Comparison of ENCODE assay signal across 19 mouse cellular contexts in genomic region chr1:63126206-63126605, GRCm38 (mm10). TPM values are rescaled to one million over a fixed set of nuclear protein-coding genes. Genes with fewer than 3 reads are reported as not detected.
DNase-seq lines count a peak whose midpoint lies in the region; ATAC-seq and TF ChIP-seq lines count a peak whose summit lies in the region.
"Had no signal": no experiment of that assay in that cellular context is flagged by ENCODE, and none has a peak within 500 bp of the region (broad histone marks: within the 10 kb centered on the region; RNA-seq: fewer than 3 reads in every experiment).

No protein-coding gene starts in this region.

- intact Hi-C loops in left cerebral cortex, postnatal 36 days (cut with DNase I) = no loop called here

- H3K9ac ChIP-seq in MEL (ENCODE audit: control insufficient read depth, low read depth, low read length, poor library complexity, severe bottlenecking) = no peak overlapping the region
- H3K9ac ChIP-seq: embryonic facial prominence, embryonic 13.5 days; forebrain, embryonic 13.5 days; heart, embryonic 15.5 days; hindbrain, embryonic 15.5 days had no signal

- H3K27ac ChIP-seq in MEL (ENCODE audit: control insufficient read depth, low read depth, low read length) = no peak overlapping the region
- H3K27ac ChIP-seq: embryonic facial prominence, embryonic 13.5 days; forebrain, embryonic 13.5 days; heart, adult 2 months; heart, embryonic 15.5 days; hindbrain, embryonic 10.5 days; hindbrain, embryonic 15.5 days had no signal

- TF ChIP-seq RAD21 in MEL (IDR thresholded peaks at IDR 0.05; ENCODE audit: low read depth, low read length) = no peak

- TF ChIP-seq CTCF in MEL (IDR thresholded peaks at IDR 0.05 in 2 of 3, conservative IDR thresholded peaks at IDR 0.05 in 1 of 3; ENCODE audit: control insufficient read depth in 1 of 3, insufficient read depth in 1 of 3, low read depth in 2 of 3, low read length in 3 of 3, poor library complexity in 1 of 3, severe bottlenecking in 1 of 3) = no peak
- TF ChIP-seq CTCF in brain, embryonic 14.5 days (IDR thresholded peaks at IDR 0.05; ENCODE audit: borderline replicate concordance, extremely low read depth, insufficient read depth, insufficient read length) = no peak

- peak; percentile 41 for ATAC-seq in megakaryocyte progenitor cell, adult 5-6 weeks (replicated peaks; ENCODE audit: poor library complexity)
- no peak for ATAC-seq in activated CD4-positive, CD25-positive, alpha-beta regulatory T cell, adult 4 months
- ATAC-seq: forebrain, embryonic 13.5 days; intestine, embryonic 16.5 days had no signal

- no peak for TF ChIP-seq EP300 in MEL (IDR thresholded peaks at IDR 0.05; ENCODE audit: low read depth in 1 of 2, low read length in 2 of 2)

- TF ChIP-seq POLR2A in MEL (IDR thresholded peaks at IDR 0.05; ENCODE audit: control insufficient read depth in 1 of 2, insufficient read depth in 1 of 2, low read depth in 1 of 2, low read length in 2 of 2, poor library complexity in 1 of 2) = no peak
- no peak for TF ChIP-seq POLR2A in brain, embryonic 14.5 days (IDR thresholded peaks at IDR 0.05; ENCODE audit: borderline replicate concordance, extremely low read depth, insufficient read depth, insufficient read length, poor library complexity, severe bottlenecking)

- H3K4me1 ChIP-seq in MEL (ENCODE audit: control insufficient read depth in 1 of 2, insufficient read depth in 2 of 2, low read length in 2 of 2) = peaks cover 8 to 11% of the 10 kb centered on the region in 2 experiments

- H3K9me3 ChIP-seq in MEL (replicated peaks; ENCODE audit: insufficient read depth, low read length) = no peaks in the 10 kb centered on the region
- H3K9me3 ChIP-seq: embryonic facial prominence, embryonic 13.5 days; forebrain, embryonic 13.5 days; heart, embryonic 15.5 days; hindbrain, embryonic 15.5 days had no signal

- H3K79me2 ChIP-seq in MEL (ENCODE audit: control insufficient read depth, insufficient read depth, low read length, poor library complexity) = peaks cover 1% of the 10 kb centered on the region; the same call in 1 of the 2 replicates

- no peak overlapping the region for H3K4me3 ChIP-seq in MEL (ENCODE audit: control insufficient read depth in 1 of 2, insufficient read depth in 1 of 2, low read depth in 2 of 2, low read length in 2 of 2)
- H3K4me3 ChIP-seq: embryonic facial prominence, embryonic 13.5 days; forebrain, embryonic 13.5 days; heart, adult 2 months; heart, embryonic 15.5 days; hindbrain, embryonic 10.5 days; hindbrain, embryonic 15.5 days had no signal

- peaks cover 10 to 18% of the 10 kb centered on the region in 2 experiments; a peak in 3 of 4 replicates for H3K36me3 ChIP-seq in MEL (ENCODE audit: control insufficient read depth in 1 of 2, insufficient read depth in 2 of 2, low read length in 2 of 2)

- H3K27me3 ChIP-seq in MEL (ENCODE audit: control insufficient read depth in 1 of 2, insufficient read depth in 2 of 2, low read length in 2 of 2) = no peaks in the 10 kb centered on the region
- H3K27me3 ChIP-seq: embryonic facial prominence, embryonic 13.5 days; forebrain, embryonic 13.5 days; heart, embryonic 15.5 days; hindbrain, embryonic 15.5 days had no signal

- DNase-seq in left cerebral cortex, postnatal 36 days (ENCODE audit: low spot score in 2 of 2) = peak; percentile 11 to 14
- no peak for DNase-seq in left cerebral cortex, adult 9 months (ENCODE audit: low spot score in 2 of 2)
- no peak for DNase-seq in MEL (ENCODE audit: low read depth, low spot score)
- DNase-seq in brain, embryonic 14.5 days (ENCODE audit: low read depth) = peak; percentile 4
- DNase-seq in layer of hippocampus, postnatal 36 days = no peak
- DNase-seq: adrenal gland, postnatal 14 days; cerebellum, adult 11 months; cerebellum, adult 9-10 months; cerebellum, postnatal 25 days; gastrocnemius, postnatal 10 days; heart, adult 2 months had no signal

TF ChIP-seq in MEL, 35 proteins besides CTCF, POLR2A, EP300 and RAD21:
- no peak for TF ChIP-seq ZNF384 (IDR thresholded peaks at IDR 0.05; ENCODE audit: low read depth, low read length)
- 0 out of 2 replicates have a peak, but pooled peaks have one; percentile 32 for TF ChIP-seq GATA1 (IDR thresholded peaks at IDR 0.05; ENCODE audit: low read depth, low read length)

RNA-seq across cellular contexts. Expression of gene Ino80d, which starts 11.7 kb away (rescaled TPM):
- total RNA-seq in left cerebral cortex, postnatal 36 days (2021) = 10 to 100 TPM; 27.4 to 35.7 TPM
- total RNA-seq in MEL (2012; rRNA removed) = 4.0 and 4.3 TPM in 2 replicates
- polyA plus RNA-seq in MEL (2012; ENCODE audit: insufficient read depth in 1 of 2, insufficient read length in 2 of 2, low read depth in 1 of 2, low replicate concordance in 2 of 2, missing spikeins in 1 of 2) = 1 to 10 TPM in 1 of 2 experiments, not detected in 1; 5.8 TPM
- polyA plus RNA-seq in brain, embryonic 14.5 days (2012; rRNA removed) = 10.2 and 12.9 TPM in 2 replicates
- 59.3 and 66.1 TPM in 2 replicates for total RNA-seq in megakaryocyte progenitor cell, adult 5-6 weeks (2015)
- 19.9 and 23.9 TPM in 2 replicates for total RNA-seq in megakaryocyte progenitor cell, adult 5-6 weeks (2017)
- 10 to 100 TPM; 20.9 to 23.0 TPM for polyA plus RNA-seq in activated CD4-positive, CD25-positive, alpha-beta regulatory T cell, adult 4 months (2017; shearing (Covaris generic))
- 10 to 100 TPM; 28.8 to 34.6 TPM for total RNA-seq in layer of hippocampus, postnatal 36 days (2021)

RNA-seq across cellular contexts. Expression of gene Eef1b2, which starts 50.4 kb away (rescaled TPM):
- total RNA-seq in left cerebral cortex, postnatal 36 days (2021) = 100 to 1,000 TPM; 304 to 327 TPM
- 1,600 and 1,846 TPM in 2 replicates for total RNA-seq in MEL (2012; rRNA removed)
- 1,000 to 10,000 TPM; 1,696 to 2,991 TPM for polyA plus RNA-seq in MEL (2012; ENCODE audit: insufficient read depth in 1 of 2, insufficient read length in 2 of 2, low read depth in 1 of 2, low replicate concordance in 2 of 2, missing spikeins in 1 of 2)
- polyA plus RNA-seq in brain, embryonic 14.5 days (2012; rRNA removed) = 438 and 493 TPM in 2 replicates
- 1,640 and 1,755 TPM in 2 replicates for total RNA-seq in megakaryocyte progenitor cell, adult 5-6 weeks (2015)
- total RNA-seq in megakaryocyte progenitor cell, adult 5-6 weeks (2017) = 3,229 and 3,450 TPM in 2 replicates
- 1,000 to 10,000 TPM; 1,216 to 1,318 TPM for polyA plus RNA-seq in activated CD4-positive, CD25-positive, alpha-beta regulatory T cell, adult 4 months (2017; shearing (Covaris generic))
- total RNA-seq in layer of hippocampus, postnatal 36 days (2021) = 100 to 1,000 TPM; 345 to 386 TPM

RNA-seq across cellular contexts. Expression of gene Ndufs1, which starts 50.4 kb away (rescaled TPM):
- 100 to 1,000 TPM; 152 TPM for total RNA-seq in left cerebral cortex, postnatal 36 days (2021)
- 124 and 141 TPM in 2 replicates for total RNA-seq in MEL (2012; rRNA removed)
- 100 to 1,000 TPM; 139 to 163 TPM for polyA plus RNA-seq in MEL (2012; ENCODE audit: insufficient read depth in 1 of 2, insufficient read length in 2 of 2, low read depth in 1 of 2, low replicate concordance in 2 of 2, missing spikeins in 1 of 2)
- 87.9 and 93.3 TPM in 2 replicates for polyA plus RNA-seq in brain, embryonic 14.5 days (2012; rRNA removed)
- 135 and 150 TPM in 2 replicates for total RNA-seq in megakaryocyte progenitor cell, adult 5-6 weeks (2015)
- total RNA-seq in megakaryocyte progenitor cell, adult 5-6 weeks (2017) = 147 and 172 TPM in 2 replicates
- polyA plus RNA-seq in activated CD4-positive, CD25-positive, alpha-beta regulatory T cell, adult 4 months (2017; shearing (Covaris generic)) = 100 to 1,000 TPM; 105 to 118 TPM
- total RNA-seq in layer of hippocampus, postnatal 36 days (2021) = 100 to 1,000 TPM; 159 to 165 TPM

Comparison
In these comparisons a context has a peak if more than half of its experiments do, and no peak if none do; other contexts are left out.
1. DNase-seq: peak in left cerebral cortex, postnatal 36 days (2 of 2) and brain, embryonic 14.5 days (single experiment); none in left cerebral cortex, adult 9 months (0 of 2), MEL (single experiment) and layer of hippocampus, postnatal 36 days (0 of 2).